Mouse (Mus musculus): ENCODE data around the gene Dusp9. TPM values are rescaled to one million over a fixed set of nuclear protein-coding genes. Genes with fewer than 3 reads are reported as not detected.

Gene Dusp9
- 1 to 10 TPM in 1 of 2 experiments, under 1 TPM in 1; 0.76 to 1.2 TPM for total RNA-seq (2021)

DNA sequence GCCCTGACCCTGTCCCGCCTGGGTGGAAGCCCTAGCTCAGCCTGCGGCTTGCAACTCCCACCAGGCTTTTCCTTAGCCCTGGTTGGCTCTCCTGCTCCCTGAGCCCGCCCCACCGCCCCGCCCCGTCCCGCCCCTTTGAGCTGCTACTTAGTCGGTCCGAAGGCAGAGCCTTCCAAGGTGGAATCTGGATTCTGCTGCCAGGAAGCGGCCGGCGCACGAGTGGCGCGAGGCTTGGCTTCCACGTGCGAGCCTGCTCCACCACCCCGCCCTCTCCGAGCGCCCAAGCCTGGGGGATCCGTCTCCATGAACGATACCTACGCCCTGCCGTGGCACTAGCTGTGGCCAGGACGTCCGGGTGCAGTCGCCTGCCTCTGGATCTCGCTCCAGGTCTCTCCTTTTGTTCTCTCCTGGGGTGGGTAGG is at the start of gene Dusp9:
Gene Dusp9 (plus strand): TSS at position 165 of the 421 bp plus-strand sequence.
- DNase-seq (ENCODE audit: low spot score in 2 of 2) = no peak
- intact Hi-C loops (cut with DNase I) = no loop called here

- no peak for DNase-seq (ENCODE audit: low spot score in 2 of 2)
- intact Hi-C loops (cut with DNase I) = loop anchor here (5.0 kb wide), 1 partner anchor 64 kb away; no protein-coding TSS in a partner anchor
Observed at GRCm38 (mm10) chrX:73593212-73593611, 46.0 kb upstream of the Dusp9 start.

DNA sequence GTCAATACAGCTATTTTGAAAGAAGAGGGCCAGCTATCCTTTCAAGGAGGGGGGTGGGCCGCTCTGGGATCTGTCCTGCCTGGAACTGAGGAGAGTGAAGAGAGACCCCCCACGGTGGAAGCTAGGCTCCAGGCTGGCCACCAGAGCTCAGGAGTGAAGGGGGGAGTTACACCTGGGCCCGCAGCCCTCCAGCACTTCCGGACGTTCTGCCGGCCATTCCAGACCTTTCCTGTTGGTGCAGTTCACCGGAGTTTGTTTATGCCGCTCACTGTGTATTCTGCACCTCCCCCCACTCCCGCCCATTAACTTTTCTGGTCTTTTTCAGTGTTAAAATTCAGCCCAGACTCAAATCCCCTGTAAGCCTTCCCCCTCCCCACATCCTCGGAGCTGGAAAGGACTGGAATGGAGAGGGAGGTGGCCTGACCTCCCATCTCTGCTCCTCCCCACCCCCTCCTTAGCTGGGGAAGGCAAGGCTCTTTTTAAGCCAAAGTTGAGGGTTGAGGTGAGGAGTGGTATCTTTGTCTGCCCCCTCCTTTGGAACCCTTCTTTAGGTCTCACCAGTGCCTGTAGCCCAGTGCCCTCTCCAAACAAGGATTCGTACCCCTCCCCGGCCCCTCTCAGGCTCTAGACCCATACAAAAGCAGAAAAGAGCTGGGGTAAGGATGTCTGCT is 44.6 kb upstream of the Dusp9 start:
- intact Hi-C loops (cut with DNase I) = loop anchor here (5.0 kb wide), 1 partner anchor 63 kb away; no protein-coding TSS in a partner anchor
- DNase-seq (ENCODE audit: low spot score in 2 of 2) = no peak

GRCm38 (mm10) chrX:73595297-73595938 is 43.8 kb upstream of the Dusp9 start:
- no peak for DNase-seq (ENCODE audit: low spot score in 2 of 2)
- intact Hi-C loops (cut with DNase I) = no loop called here

DNA sequence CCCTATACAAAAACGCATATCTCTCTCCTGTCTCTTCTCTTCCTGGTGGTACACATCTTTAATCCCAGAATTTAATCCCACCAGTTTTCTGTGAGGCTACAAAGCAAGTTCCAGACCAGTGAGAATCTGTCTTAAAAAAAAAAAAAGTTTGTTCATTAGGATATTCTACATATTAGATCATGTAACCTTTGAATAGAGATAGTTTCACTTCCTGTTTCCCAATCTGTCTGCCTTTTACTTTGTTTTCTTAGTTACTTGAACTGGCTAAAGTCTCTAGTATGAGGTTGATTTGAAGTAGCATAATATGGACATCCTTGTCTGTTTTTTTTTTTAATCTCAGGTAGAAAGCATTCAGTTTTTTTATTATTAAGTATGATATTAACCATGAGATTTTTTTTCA is 37.8 kb upstream of the Dusp9 start:
- intact Hi-C loops (cut with DNase I) = no loop called here
- DNase-seq (ENCODE audit: low spot score in 2 of 2) = no peak

DNA sequence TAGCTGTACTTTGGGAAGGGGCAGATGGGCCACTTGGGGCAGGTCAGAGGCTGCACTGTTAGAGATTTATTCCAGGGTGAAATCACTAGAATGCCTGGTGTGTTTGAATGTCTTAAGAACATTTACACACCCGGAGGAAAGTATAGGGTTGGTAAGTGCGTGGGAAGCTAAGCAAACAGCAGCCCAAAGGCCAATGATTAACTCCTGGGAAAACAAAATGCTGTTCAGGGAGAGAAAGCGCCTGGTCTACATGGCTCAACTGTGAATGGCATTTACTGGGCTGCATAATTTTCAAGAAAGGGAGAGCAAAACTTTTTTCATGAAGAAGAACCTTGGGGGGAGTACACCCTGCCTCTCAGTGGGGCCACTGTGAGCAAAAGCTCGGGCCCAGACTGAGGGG is 25.6 kb upstream of the Dusp9 start:
- DNase-seq (ENCODE audit: low spot score in 2 of 2) = no peak

GRCm38 (mm10) chrX:73615876-73616275 is 23.3 kb upstream of the Dusp9 start:
- intact Hi-C loops (cut with DNase I) = no loop called here

More for the DNA sequence above, 25.6 kb upstream of the Dusp9 start:
- intact Hi-C loops (cut with DNase I) = no loop called here

GRCm38 (mm10) chrX:73619401-73619800 is 19.8 kb upstream of the Dusp9 start:
- DNase-seq (ENCODE audit: low spot score in 2 of 2) = no peak
- intact Hi-C loops (cut with DNase I) = no loop called here

More at GRCm38 (mm10) chrX:73615876-73616275, 23.3 kb upstream of the Dusp9 start:
- DNase-seq (ENCODE audit: low spot score in 2 of 2) = no peak

GRCm38 (mm10) chrX:73619890-73620289 is 19.3 kb upstream of the Dusp9 start:
- no peak for DNase-seq (ENCODE audit: low spot score in 2 of 2)
- intact Hi-C loops (cut with DNase I) = no loop called here

DNA sequence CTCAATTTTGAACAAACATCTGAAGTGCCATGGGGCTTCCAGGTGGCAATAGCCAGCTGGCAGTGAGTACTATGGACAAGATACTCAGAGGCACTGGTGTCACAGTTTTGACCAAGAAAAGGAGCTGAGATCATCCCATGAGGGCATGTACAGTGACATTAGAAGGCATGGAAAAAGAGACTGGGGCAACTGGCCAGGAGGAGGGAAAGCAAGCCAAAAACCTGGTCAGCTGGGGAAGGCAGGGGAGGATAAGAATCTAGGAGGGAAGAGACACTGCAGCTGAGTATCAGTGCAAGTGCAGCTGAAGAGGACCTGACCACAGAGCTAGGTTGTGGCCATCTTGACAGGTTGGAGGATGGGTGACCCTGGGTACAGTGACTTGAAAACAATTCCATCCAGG is 12.2 kb upstream of the Dusp9 start:
- intact Hi-C loops (cut with DNase I) = no loop called here
- no peak for DNase-seq (ENCODE audit: low spot score in 2 of 2)

- DNase-seq (ENCODE audit: low spot score in 2 of 2) = no peak
- intact Hi-C loops (cut with DNase I) = no loop called here
Observed at GRCm38 (mm10) chrX:73635425-73635824, 3.8 kb upstream of the Dusp9 start.

DNA sequence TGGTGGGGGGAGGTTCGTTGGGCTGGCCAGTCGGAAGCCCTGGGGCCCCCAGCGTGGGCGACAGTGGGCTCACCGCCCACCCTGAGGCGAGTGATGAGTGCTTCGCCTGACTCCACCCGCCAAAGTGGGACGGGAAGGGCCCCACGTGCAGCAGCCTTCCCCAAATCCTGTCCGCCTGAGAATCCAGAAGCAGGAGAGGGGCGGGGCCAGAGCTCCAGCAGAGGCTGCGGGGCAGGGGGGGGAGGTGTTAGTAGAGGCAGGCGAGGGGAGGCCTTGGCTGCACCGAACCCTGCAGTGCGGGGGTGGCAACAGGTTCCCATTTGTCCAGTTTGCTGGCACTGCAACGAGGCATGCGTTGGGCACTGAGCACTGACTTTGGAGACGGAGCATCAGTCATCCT is 1.8 kb upstream of the Dusp9 start:
- intact Hi-C loops (cut with DNase I) = no loop called here
- DNase-seq (ENCODE audit: low spot score in 2 of 2) = no peak

GRCm38 (mm10) chrX:73639901-73640469 is 766 bp downstream of the Dusp9 start:
- DNase-seq (ENCODE audit: low spot score in 2 of 2) = peak in 1 of 2 experiments; percentile 42
- intact Hi-C loops (cut with DNase I) = no loop called here

GRCm38 (mm10) chrX:73645121-73645520 is 5.9 kb downstream of the Dusp9 start:
- intact Hi-C loops (cut with DNase I) = no loop called here
- no peak for DNase-seq (ENCODE audit: low spot score in 2 of 2)

- no peak for DNase-seq (ENCODE audit: low spot score in 2 of 2)
- intact Hi-C loops (cut with DNase I) = no loop called here
Observed at GRCm38 (mm10) chrX:73650869-73651268, 11.7 kb downstream of the Dusp9 start.

DNA sequence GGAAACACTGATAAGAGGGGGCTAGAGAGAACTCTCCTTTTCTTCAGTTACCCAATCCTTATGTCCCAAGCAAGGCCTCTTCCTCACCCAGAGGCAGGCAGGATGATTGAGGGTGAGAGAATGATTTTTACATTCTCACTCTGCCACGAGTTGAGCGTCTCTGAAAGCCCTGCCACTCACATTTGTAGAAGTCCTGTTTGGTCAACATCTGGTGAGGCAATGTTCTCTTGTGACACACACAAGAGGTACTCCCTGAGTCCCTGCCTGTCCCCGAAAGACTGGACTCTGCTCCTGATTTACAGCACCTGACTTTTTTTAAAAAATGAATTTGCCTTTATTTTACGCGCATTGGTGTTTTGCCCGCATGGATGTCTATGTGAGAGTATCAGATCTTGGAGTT is 14.2 kb downstream of the Dusp9 start:
- intact Hi-C loops (cut with DNase I) = no loop called here
- no peak for DNase-seq (ENCODE audit: low spot score in 2 of 2)

GRCm38 (mm10) chrX:73654177-73654576 is 15.0 kb downstream of the Dusp9 start:
- peak in 1 of 2 experiments; percentile 76 for DNase-seq (ENCODE audit: low spot score in 2 of 2)
- intact Hi-C loops (cut with DNase I) = no loop called here

GRCm38 (mm10) chrX:73655529-73655928 is 16.3 kb downstream of the Dusp9 start:
- no peak for DNase-seq (ENCODE audit: low spot score in 2 of 2)

DNA sequence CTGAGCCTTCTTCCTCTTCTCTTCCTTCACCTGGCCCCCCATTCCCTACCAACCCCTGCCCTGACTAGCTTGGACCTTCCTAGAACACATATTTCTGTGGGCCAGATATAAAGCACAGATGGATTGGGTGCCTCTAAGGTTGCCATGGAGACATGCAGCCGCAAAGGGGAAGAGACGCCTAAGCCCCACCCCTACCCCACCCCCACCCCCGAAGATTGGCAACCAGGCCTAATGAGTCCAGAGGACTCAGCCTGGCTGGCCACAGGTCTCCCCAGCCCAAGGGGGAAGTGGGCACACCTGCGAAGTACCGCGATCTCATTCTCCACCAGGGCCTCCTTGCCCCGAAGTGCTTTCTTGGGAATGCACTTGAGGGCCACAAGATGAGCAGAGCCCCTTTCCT is 19.2 kb downstream of the Dusp9 start:
- no peak for DNase-seq (ENCODE audit: low spot score in 2 of 2)
- intact Hi-C loops (cut with DNase I) = loop anchor here (2.0 to 5.0 kb wide), 3 partner anchors 66 to 606 kb away; no protein-coding TSS in a partner anchor

More at GRCm38 (mm10) chrX:73655529-73655928, 16.3 kb downstream of the Dusp9 start:
- intact Hi-C loops (cut with DNase I) = loop anchor here (5.0 kb wide), 2 partner anchors 63 to 603 kb away; no protein-coding TSS in a partner anchor

GRCm38 (mm10) chrX:73658936-73659574 is 19.8 kb downstream of the Dusp9 start:
- intact Hi-C loops (cut with DNase I) = loop anchor here (2.0 to 5.0 kb wide), 3 partner anchors 67 to 607 kb away; no protein-coding TSS in a partner anchor
- DNase-seq (ENCODE audit: low spot score in 2 of 2) = peak; percentile 47 to 76

Measured in left cerebral cortex, postnatal 25 days (tissue).